Mouse (Mus musculus): ENCODE results near the gene Raver1. TPM values are rescaled to one million over a fixed set of nuclear protein-coding genes. Genes with fewer than 3 reads are reported as not detected.

Raver1 gene
- polyA plus RNA-seq (2017; shearing (Covaris generic)): 10 to 100 TPM; 62.9 to 67.1 TPM

DNA sequence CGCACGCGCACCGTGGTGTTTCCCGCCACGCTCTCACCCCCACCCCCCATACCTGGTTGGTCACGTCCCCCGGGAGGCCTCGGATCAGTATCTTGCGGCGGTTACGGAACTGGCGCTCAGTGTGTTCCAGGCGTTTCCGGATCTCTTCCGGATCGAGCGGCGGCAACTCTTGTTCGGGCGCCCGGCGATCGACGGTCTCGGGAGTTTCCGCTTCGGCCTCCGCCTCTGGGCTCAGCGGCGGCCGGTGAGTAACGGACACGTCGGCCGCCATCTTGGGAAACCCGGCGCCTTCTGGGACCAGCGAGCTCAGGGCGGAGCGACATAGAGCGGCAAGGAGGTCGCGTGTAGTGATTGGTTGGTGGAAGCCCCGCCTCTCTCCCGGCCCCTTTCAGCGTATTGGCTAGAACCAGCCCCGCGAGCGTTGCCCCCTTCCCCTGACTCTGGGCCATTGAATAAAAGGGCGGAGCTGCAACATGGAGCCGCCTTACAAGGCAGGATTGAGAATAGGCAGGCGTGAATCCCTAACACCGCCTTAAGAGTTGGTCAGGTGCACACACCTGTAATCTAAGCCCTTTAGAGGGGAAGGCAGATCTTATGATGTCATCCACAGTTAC is at the start of gene Raver1, which contains the start of gene Gm38431:
Gene Raver1, minus strand, starts transcription at position 302 of the 614 bp plus-strand sequence.
Gene Gm38431, minus strand, starts transcription at position 291 of the 614 bp plus-strand sequence.

DNA sequence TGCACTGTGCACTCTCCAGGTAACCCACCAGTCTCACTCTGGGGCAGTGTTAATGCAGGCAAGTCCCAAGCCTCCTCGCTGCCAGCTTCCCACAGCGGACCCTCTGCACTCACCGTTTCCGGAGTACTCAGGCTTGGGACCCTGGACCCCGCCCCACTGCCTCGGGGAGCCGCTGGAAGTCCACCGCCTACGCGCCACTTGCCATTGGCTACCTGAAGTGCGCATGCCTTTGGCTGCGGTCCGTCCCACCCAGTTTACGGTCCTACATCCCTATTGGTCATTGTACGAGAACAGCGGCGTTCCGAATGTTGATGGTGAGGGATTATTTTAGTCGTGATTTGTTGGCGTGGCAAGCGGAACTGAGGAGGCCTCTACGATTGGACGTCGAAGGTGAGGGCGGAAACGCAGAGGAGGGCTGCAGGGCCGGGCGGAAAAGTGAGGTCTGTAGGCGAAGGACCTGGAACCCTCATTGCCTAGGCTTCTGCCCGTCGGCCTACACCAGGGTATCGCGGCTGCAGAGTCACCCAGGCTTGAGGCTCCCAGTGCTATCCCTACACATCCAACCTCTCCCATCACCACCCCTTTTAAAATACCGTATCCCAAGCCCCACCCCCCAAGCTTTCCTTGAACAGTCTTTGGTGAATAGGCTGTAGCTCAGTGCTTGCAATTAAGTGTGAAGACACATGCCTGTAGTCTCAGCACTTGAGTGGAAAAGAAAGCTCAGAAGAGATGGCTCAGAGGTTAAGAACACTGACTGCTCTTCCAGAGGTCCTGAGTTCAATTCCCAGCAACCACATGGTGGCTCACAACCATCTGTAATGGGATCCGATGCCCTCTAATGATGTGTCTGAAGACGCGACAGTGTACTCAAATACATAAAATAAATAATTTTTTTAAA is 39.5 kb upstream of the Raver1 start, which contains the start of gene Tyk2:
Gene Tyk2, minus strand, starts transcription at position 185 of the 898 bp plus-strand sequence.

DNA sequence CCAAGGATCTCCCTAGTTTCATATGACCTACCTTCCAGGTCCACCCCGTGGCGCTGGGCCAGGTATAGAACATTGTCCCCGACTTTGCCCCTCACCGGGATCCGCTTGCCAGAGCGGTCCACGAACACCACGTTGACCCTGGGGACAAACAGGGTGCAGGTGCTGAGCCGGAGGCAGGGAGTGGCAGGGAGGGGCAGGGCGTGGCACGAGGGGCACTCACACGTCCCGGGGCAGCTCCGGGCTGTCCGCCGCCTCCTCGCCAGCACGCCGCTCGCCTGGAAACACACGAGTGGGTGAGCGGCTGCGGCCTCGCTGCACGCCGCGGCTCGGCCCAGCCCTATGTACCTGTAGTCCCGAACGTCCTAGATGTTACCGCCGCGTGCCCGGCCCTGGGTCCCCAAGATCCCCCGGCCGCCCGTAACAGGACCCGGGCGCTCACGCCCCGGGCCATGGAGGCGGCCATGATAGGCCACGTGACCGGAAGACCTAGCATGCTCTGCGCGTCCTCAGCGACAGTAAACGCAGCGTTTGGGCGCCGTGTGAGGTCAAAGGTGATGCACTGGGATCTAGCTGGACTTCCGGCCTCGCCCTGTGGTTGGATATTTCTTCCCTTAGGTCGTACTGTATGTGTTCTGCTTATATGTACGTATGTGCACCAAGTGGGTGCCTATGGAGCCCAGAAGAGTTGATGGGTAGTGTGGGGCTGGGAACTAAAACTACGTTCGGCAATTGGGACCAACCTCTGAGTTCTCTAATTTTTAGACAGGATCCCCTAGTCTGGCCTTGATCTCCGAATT is 18.6 kb downstream of the Raver1 start, which contains the start of the genes Gm49373 and Fdx1l:
Gene Gm49373, minus strand, starts transcription at position 53 of the 797 bp plus-strand sequence.
Gene Fdx1l, minus strand, starts transcription at position 571 of the 797 bp plus-strand sequence.

DNA sequence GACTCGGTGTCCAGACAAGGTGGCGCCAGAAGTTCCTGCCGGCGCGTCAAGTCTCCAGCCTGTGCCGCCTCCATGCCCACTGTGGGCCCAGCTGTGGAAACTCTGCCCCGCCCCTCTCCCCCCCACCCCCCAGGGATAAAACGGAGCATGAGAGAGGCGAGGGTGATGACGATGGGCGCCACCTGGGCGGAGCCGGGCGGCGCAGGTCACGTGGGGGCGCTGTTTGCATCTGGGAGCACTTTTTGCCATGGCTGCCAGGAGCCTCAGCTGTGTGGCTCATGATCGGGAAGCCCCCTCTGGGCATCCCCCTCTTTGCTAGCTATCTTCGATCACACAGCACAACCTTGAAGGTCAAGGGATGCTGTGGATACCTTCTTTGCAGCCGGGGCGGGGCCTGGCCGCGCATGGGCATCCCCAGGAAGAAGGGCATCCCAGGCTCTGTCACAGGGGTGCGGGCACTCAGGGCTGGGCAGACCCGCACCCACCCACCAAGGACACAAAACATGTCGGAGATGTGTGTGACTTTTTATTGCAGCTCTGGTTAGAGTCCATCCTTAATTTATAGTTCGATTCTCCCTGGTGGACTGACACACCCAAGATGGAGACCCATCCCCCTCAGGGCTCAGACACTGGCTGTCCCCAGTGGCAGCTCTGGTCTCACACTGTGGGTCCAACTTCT is 24.7 kb downstream of the Raver1 start, which contains the start of gene Zglp1:
Gene Zglp1, minus strand, starts transcription at position 88 of the 679 bp plus-strand sequence.

DNA sequence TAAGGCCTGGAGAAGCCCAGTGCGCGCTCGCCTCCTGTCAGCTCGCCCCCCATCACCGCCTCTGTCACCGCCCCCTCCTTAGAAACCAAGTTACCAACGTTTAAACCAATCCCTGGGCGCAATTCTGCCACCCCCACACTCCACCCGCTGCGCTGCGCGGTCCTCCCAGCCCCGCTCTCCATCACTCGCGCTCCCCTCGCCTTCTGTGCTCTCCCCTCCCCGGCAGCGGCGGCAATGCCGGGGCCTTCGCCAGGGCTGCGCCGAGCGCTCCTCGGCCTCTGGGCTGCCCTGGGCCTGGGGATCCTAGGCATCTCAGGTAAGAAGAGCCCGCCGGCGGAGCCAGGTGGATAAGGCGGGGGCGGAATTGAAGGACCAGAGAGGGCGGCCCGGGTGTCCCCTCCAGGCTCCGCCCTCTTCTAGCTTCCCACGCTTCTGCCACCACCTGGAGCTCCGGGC is 59.9 kb downstream of the Raver1 start, which contains the start of gene Icam5:
Gene Icam5, plus strand, starts transcription at position 178 of the 456 bp plus-strand sequence.

DNA sequence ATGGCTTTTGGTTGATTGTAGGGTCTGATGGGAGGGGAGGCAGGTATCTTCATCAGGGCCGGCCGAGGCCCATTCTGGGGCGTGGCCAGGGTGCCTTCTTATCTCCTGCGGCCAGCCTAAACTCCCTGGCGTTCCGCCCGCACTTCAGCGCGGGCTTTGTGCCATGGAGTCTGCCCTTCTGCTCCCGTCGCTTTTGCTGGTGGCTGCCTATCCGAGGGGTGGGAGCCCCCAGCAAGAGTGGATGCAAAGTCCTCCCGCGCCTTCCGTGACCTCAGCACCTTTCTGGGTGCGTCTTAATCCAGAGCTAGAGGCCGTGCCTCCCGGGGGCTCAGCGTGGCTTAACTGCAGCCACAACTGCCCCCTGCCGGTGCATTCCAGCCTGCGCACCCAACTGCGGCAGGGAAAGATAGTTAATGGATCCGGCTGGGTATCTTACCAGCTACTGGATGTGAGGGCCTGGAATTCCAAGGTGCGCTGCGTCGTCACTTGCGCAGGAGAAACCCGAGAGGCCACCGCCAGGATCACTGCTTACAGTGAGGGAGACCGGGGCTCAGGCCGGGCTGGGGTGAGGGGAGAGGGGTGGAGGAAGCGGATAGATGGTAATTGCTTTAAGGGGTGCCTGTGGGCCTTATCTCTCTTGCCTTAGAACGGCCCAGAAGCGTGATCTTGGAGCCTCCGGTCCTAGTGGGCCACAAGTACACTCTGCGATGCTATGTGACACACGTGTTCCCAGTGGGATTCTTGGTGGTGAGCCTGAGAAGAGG is 62.3 kb downstream of the Raver1 start, which contains the start of gene Icam4:
Gene Icam4, plus strand, starts transcription at position 83 of the 764 bp plus-strand sequence.

Other genes starting within 250 kb of the Raver1 start
- gene A230050P20Rik, start 223.4 kb downstream of the Raver1 start, polyA plus RNA-seq (2017; shearing (Covaris generic)): 10 to 100 TPM; 59.5 to 60.2 TPM
- gene Angptl6, start 212.3 kb downstream of the Raver1 start, polyA plus RNA-seq (2017; shearing (Covaris generic)): 1 to 10 TPM; 3.0 to 4.6 TPM
- 100 to 1,000 TPM in 1 of 2 experiments, 10 to 100 TPM in 1; 74.5 to 114 TPM for gene Ppan, start 203.8 kb downstream of the Raver1 start, polyA plus RNA-seq (2017; shearing (Covaris generic))
- 100 to 1,000 TPM; 259 to 292 TPM for gene Eif3g, start 193.4 kb downstream of the Raver1 start, polyA plus RNA-seq (2017; shearing (Covaris generic))
- gene Dnmt1, start 132.1 kb downstream of the Raver1 start, polyA plus RNA-seq (2017; shearing (Covaris generic)): 10 to 100 TPM; 52.4 to 87.1 TPM
- 10 to 100 TPM; 18.9 to 25.7 TPM for gene S1pr2, start 115.2 kb downstream of the Raver1 start, polyA plus RNA-seq (2017; shearing (Covaris generic))
- 100 to 1,000 TPM; 101 to 109 TPM for gene Mrpl4, start 89.3 kb downstream of the Raver1 start, polyA plus RNA-seq (2017; shearing (Covaris generic))
- gene Icam1, start 76.0 kb downstream of the Raver1 start, polyA plus RNA-seq (2017; shearing (Covaris generic)): 100 to 1,000 TPM in 1 of 2 experiments, 10 to 100 TPM in 1; 73.2 to 112 TPM
- 1 to 10 TPM in 1 of 2 experiments, under 1 TPM in 1; 0.45 to 2.7 TPM for gene Icam4, start 62.6 kb downstream of the Raver1 start, polyA plus RNA-seq (2017; shearing (Covaris generic))
- 1 to 10 TPM; 1.3 to 2.4 TPM for gene Icam5, start 59.9 kb downstream of the Raver1 start, polyA plus RNA-seq (2017; shearing (Covaris generic))
- gene Zglp1, start 24.9 kb downstream of the Raver1 start, polyA plus RNA-seq (2017; shearing (Covaris generic)): 1 to 10 TPM in 1 of 2 experiments, not detected in 1; 4.0 TPM
- under 1 TPM in 1 of 2 experiments, not detected in 1; 0.84 TPM for gene Gm49373, start 18.9 kb downstream of the Raver1 start, polyA plus RNA-seq (2017; shearing (Covaris generic))
- gene Fdx1l, start 18.4 kb downstream of the Raver1 start, polyA plus RNA-seq (2017; shearing (Covaris generic)): 10 to 100 TPM; 41.3 to 42.4 TPM
- 1 to 10 TPM; 1.0 to 2.4 TPM for gene Gm38431, start within 50 bp of the Raver1 start, polyA plus RNA-seq (2017; shearing (Covaris generic))
- gene Tyk2, start 39.2 kb upstream of the Raver1 start, polyA plus RNA-seq (2017; shearing (Covaris generic)): 10 to 100 TPM; 61.1 to 70.2 TPM
- gene Cdc37, start 58.0 kb upstream of the Raver1 start, polyA plus RNA-seq (2017; shearing (Covaris generic)): 100 to 1,000 TPM; 284 to 382 TPM
- gene Pde4a, start 73.7 kb upstream of the Raver1 start, polyA plus RNA-seq (2017; shearing (Covaris generic)): 1 to 10 TPM; 1.1 to 3.1 TPM
- 10 to 100 TPM; 56.5 to 63.4 TPM for gene Keap1, start 147.4 kb upstream of the Raver1 start, polyA plus RNA-seq (2017; shearing (Covaris generic))
- 1 to 10 TPM in 1 of 2 experiments, under 1 TPM in 1; 0.14 to 2.2 TPM for gene S1pr5, start 156.4 kb upstream of the Raver1 start, polyA plus RNA-seq (2017; shearing (Covaris generic))
- gene Atg4d, start 173.3 kb upstream of the Raver1 start, polyA plus RNA-seq (2017; shearing (Covaris generic)): 10 to 100 TPM; 57.7 to 70.7 TPM
- 10 to 100 TPM; 26.5 to 29.8 TPM for gene Kri1, start 196.0 kb upstream of the Raver1 start, polyA plus RNA-seq (2017; shearing (Covaris generic))
- gene Cdkn2d, start 199.4 kb upstream of the Raver1 start, polyA plus RNA-seq (2017; shearing (Covaris generic)): 100 to 1,000 TPM in 1 of 2 experiments, 10 to 100 TPM in 1; 93.1 to 135 TPM
- 1 to 10 TPM; 2.3 to 3.0 TPM for gene Ap1m2, start 220.3 kb upstream of the Raver1 start, polyA plus RNA-seq (2017; shearing (Covaris generic))
- 100 to 1,000 TPM; 391 to 483 TPM for gene Slc44a2, start 228.7 kb upstream of the Raver1 start, polyA plus RNA-seq (2017; shearing (Covaris generic))